Mouse (Mus musculus) embryonic facial prominence, embryonic 12.5 days (tissue): ENCODE data around the gene Osbpl11. TPM values are rescaled to one million over a fixed set of nuclear protein-coding genes. Genes with fewer than 3 reads are reported as not detected.
"Not testable (repeated sequence)": the region's sequence is repeated elsewhere in the genome, so short reads cannot be mapped to it uniquely, and the experiment has no call there.

ENCODE experiments used
- ATAC-seq: fragments of 200-750 bp; cut with Nextera tagmentation; 2 replicates; pipeline ENCODE4 v1.8.0; 2017; ENCODE audit not compliant: insufficient number of reproducible peaks, insufficient read depth, low FRiP score, low TSS enrichment
- H3K27ac ChIP-seq: fragments of 300-500 bp; sonication (generic); 2 replicates; pipeline ENCODE4 v1.5.1; 2016; ENCODE audit warnings: mild to moderate bottlenecking
- H3K27me3 ChIP-seq: fragments of 300-500 bp; sonication (generic); 2 replicates; pipeline ENCODE4 v1.6.1; 2016; ENCODE audit warnings: mild to moderate bottlenecking, moderate library complexity
- H3K36me3 ChIP-seq: fragments of 300-500 bp; sonication (generic); 2 replicates; pipeline ENCODE4 v1.6.1; 2016; ENCODE audit warnings: mild to moderate bottlenecking
- H3K4me1 ChIP-seq: fragments of 300-500 bp; sonication (generic); 2 replicates; pipeline ENCODE4 v1.6.1; 2016
- H3K4me2 ChIP-seq: fragments of 300-500 bp; sonication (generic); replicated peaks from 2 replicates; pipeline ENCODE4 v1.6.1; 2016; ENCODE audit warnings: mild to moderate bottlenecking, moderate library complexity
- H3K4me3 ChIP-seq: fragments of 300-500 bp; sonication (generic); 2 replicates; pipeline ENCODE4 v1.5.1; 2016; ENCODE audit warnings: mild to moderate bottlenecking
- H3K9ac ChIP-seq: fragments of 300-500 bp; sonication (generic); 2 replicates; pipeline ENCODE4 v1.6.1; 2016; ENCODE audit warnings: mild to moderate bottlenecking, moderate library complexity
- H3K9me3 ChIP-seq: fragments of 300-500 bp; sonication (generic); 2 replicates; pipeline ENCODE4 v1.6.1; 2016; ENCODE audit warnings: mild to moderate bottlenecking, moderate library complexity
- WGBS: fragments of 180-500 bp; shearing (Covaris S2); methylation state at CpG from one replicate; pipeline ENCODE4 v1.1.7; 2016; 5-methylcytosine and 5-hydroxymethylcytosine counted together
- polyA plus RNA-seq: library from polyadenylated mRNA; unstranded; fragments of >200 nt; fragmentation: Nextera tagmentation; extraction: Ambion mirVana; gene quantifications from 2 replicates; pipeline ENCODE4 v1.2.1, GENCODE M21; 2016

Gene Osbpl11
- polyA plus RNA-seq, 1 experiment from 2014 or later, result 30.0 TPM

GRCm38 (mm10) chr16:33163330-33164090 lies 21.4 kb upstream of the Osbpl11 start:
- Histone ChIP-seq H3K4me1 (no peaks in the 10 kb centered on the region), H3K27ac (no peak overlapping the region), H3K4me3 (no peak overlapping the region), H3K4me2 (no peak overlapping the region), H3K27me3 (no peaks in the 10 kb centered on the region), H3K9ac (no peak overlapping the region), H3K36me3 (no peaks in the 10 kb centered on the region), H3K9me3 (no peaks in the 10 kb centered on the region)
- ATAC-seq, result no peak
- 77% methylated on average over 13 of the region's 13 CpGs for WGBS

GRCm38 (mm10) chr16:33166284-33166683 lies 18.6 kb upstream of the Osbpl11 start:
- ATAC-seq, H3K9ac ChIP-seq, H3K9me3 ChIP-seq, H3K4me3 ChIP-seq, H3K27ac ChIP-seq, H3K4me1 ChIP-seq, H3K36me3 ChIP-seq, H3K27me3 ChIP-seq, H3K4me2 ChIP-seq: not testable (repeated sequence)
- 59% methylated on average over 6 of the region's 6 CpGs for WGBS

GRCm38 (mm10) chr16:33167537-33167936 lies 17.3 kb upstream of the Osbpl11 start:
- H3K9ac ChIP-seq, result no peak overlapping the region
- no peaks in the 10 kb centered on the region for H3K36me3 ChIP-seq
- H3K27ac ChIP-seq, result no peak overlapping the region
- 0 out of 2 replicates have a peak, but pooled peaks cover 2% of the 10 kb centered on the region for H3K4me1 ChIP-seq
- ATAC-seq, result no peak
- H3K4me3 ChIP-seq, result no peak overlapping the region
- H3K4me2 ChIP-seq, result no peak overlapping the region
- WGBS, result 50% methylated on average over 5 of the region's 5 CpGs
- no peaks in the 10 kb centered on the region for H3K27me3 ChIP-seq
- H3K9me3 ChIP-seq, result no peaks in the 10 kb centered on the region

GRCm38 (mm10) chr16:33169471-33170034 lies 15.3 kb upstream of the Osbpl11 start:
- Histone ChIP-seq H3K4me2 (no peak overlapping the region), H3K9ac (no peak overlapping the region), H3K9me3 (no peaks in the 10 kb centered on the region), H3K4me3 (no peak overlapping the region), H3K36me3 (no peaks in the 10 kb centered on the region), H3K27ac (no peak overlapping the region), H3K27me3 (no peaks in the 10 kb centered on the region), H3K4me1 (0 out of 2 replicates have a peak, but pooled peaks cover 2% of the 10 kb centered on the region)
- no peak for ATAC-seq
- WGBS, result 73% methylated on average over 8 of the region's 8 CpGs

GRCm38 (mm10) chr16:33170716-33171587 lies 13.9 kb upstream of the Osbpl11 start:
- H3K4me1 ChIP-seq, result 0 out of 2 replicates have a peak, but pooled peaks cover 2% of the 10 kb centered on the region
- no peaks in the 10 kb centered on the region for H3K9me3 ChIP-seq
- no peak overlapping the region for H3K4me2 ChIP-seq
- no peak overlapping the region for H3K9ac ChIP-seq
- H3K36me3 ChIP-seq, result no peaks in the 10 kb centered on the region
- ATAC-seq, result no peak
- no peak overlapping the region for H3K27ac ChIP-seq
- H3K4me3 ChIP-seq, result no peak overlapping the region
- no peaks in the 10 kb centered on the region for H3K27me3 ChIP-seq
- 71% methylated on average over 9 of the region's 9 CpGs for WGBS

DNA sequence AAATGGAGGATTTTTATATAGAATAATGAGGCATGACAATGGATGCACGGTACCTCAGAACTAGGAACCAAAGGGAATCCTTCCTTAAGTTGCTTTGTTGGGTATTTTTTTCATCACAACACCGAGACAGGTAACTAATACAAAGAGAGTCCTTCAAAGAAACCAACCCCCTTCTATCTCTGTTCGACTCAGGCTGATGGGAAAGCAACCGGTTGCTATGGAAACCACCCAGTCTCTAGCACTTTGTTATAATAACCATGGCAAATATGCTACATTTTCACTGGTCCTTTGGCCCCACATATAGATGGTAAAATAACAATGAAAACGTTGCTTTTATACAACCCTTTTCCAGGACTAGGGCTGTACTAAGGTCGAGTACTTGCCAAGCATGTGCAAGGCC lies 13.1 kb upstream of the Osbpl11 start:
- Histone ChIP-seq H3K4me2 (no peak overlapping the region), H3K9me3 (no peaks in the 10 kb centered on the region), H3K27ac (no peak overlapping the region), H3K36me3 (no peaks in the 10 kb centered on the region), H3K27me3 (no peaks in the 10 kb centered on the region), H3K4me3 (no peak overlapping the region), H3K9ac (no peak overlapping the region), H3K4me1 (0 out of 2 replicates have a peak, but pooled peaks cover 2% of the 10 kb centered on the region)
- 82% methylated on average over 6 of the region's 6 CpGs for WGBS
- ATAC-seq, result no peak

- H3K4me3 ChIP-seq, result no peak overlapping the region
- no peaks in the 10 kb centered on the region for H3K27me3 ChIP-seq
- H3K4me1 ChIP-seq, result 0 out of 2 replicates have a peak, but pooled peaks cover 2% of the 10 kb centered on the region
- H3K9ac ChIP-seq, result no peak overlapping the region
- ATAC-seq, result no peak
- no peak overlapping the region for H3K4me2 ChIP-seq
- WGBS, result 58% methylated on average over 5 of the region's 5 CpGs
- no peaks in the 10 kb centered on the region for H3K9me3 ChIP-seq
- H3K36me3 ChIP-seq, result no peaks in the 10 kb centered on the region
- no peak overlapping the region for H3K27ac ChIP-seq
These were observed 11.7 kb upstream of the Osbpl11 start for GRCm38 (mm10) chr16:33173151-33173550.

DNA sequence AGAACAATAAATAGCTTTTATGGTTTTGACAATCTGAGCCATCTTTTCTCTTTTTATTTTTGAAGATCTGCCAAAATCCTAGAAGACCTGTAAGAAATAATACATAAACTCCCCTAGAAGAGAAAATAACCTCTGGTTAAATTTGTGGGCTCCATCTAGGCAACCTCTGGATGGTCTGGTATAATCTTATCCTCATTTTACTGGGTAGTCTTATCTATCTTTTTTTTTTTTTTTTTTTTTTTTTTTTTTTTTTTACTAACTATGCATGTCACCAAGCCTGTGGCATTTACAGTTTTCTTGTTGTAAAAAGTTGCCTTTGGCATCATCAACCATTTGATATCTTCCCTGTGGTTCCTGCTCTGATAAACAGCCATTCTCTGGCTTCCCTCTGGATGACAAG lies 10.2 kb upstream of the Osbpl11 start:
- no peak overlapping the region for H3K9ac ChIP-seq
- H3K9me3 ChIP-seq, result no peaks in the 10 kb centered on the region
- no peaks in the 10 kb centered on the region for H3K36me3 ChIP-seq
- no peak for ATAC-seq
- 0 out of 2 replicates have a peak, but pooled peaks cover 2% of the 10 kb centered on the region for H3K4me1 ChIP-seq
- no peak overlapping the region for H3K4me3 ChIP-seq
- no peak overlapping the region for H3K27ac ChIP-seq
- H3K27me3 ChIP-seq, result no peaks in the 10 kb centered on the region
- H3K4me2 ChIP-seq, result no peak overlapping the region

DNA sequence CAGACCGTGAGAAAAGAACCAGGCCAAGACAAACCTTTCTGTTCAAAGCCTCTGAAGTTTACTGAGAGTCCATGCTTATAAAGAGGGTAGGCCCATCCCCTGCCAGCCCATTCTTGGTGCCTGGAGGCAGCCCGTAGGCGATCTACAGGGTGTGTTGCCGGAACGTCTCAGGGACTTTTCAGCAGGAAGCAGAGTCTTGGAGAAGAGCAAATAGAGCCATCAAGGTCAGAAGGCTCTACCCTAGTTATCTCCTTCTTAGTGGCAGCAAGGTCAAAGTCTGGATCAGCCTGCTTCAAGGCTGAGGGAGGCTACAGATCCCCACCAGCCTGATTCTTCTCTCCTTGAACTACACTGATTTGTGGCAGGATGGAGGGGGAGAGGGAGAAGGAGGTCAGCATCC lies 8.0 kb upstream of the Osbpl11 start:
- 85% methylated on average over 5 of the region's 5 CpGs for WGBS
- not testable (repeated sequence) for H3K4me1 ChIP-seq, ATAC-seq, H3K9ac ChIP-seq, H3K27me3 ChIP-seq, H3K4me2 ChIP-seq, H3K4me3 ChIP-seq, H3K36me3 ChIP-seq, H3K9me3 ChIP-seq, H3K27ac ChIP-seq

GRCm38 (mm10) chr16:33177722-33178121 lies 7.1 kb upstream of the Osbpl11 start:
- Histone ChIP-seq H3K27me3 (no peaks in the 10 kb centered on the region), H3K9ac (no peak overlapping the region), H3K9me3 (no peaks in the 10 kb centered on the region), H3K4me2 (no peak overlapping the region), H3K36me3 (no peaks in the 10 kb centered on the region), H3K27ac (no peak overlapping the region), H3K4me3 (no peak overlapping the region), H3K4me1 (no peaks in the 10 kb centered on the region)
- 84% methylated on average over 4 of the region's 4 CpGs for WGBS
- ATAC-seq, result no peak

DNA sequence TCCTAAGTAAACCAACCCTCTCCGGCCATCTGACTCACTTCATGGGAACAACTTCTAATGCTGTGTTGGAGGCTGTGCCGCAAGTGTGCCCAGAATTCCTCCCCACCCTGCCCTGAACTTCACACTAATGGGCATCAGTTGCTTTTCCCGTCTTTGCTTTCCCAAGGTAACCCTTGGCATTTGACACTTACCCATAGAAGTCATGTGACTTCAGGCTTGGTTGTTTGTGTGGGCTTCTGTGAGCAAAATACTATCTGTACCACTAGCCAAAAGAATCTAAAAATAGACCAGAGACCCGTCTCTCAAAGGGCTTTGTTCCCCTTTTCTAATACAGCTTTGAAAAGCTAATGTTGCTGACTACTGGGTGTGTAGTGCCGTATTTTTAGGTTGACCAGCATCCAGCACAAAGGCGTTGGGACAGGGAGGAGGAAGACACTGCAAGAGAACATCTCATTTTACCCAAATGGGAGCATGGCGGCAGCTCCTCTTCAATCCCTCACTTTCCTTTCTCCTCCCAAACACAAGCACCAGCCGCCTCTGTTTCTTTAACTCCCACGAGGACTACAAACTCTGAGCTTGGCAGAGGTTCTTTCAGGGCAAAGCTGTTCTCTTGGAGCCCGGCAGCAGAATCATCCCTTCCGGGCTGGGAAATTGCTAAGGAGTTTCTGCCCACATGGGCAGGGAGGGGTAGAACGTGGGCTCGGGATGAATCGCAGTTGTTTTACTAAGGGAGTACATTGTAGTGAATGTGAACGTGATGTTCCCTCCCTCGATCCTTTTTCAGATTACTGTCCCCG lies 6.4 kb upstream of the Osbpl11 start:
- H3K36me3 ChIP-seq, result no peaks in the 10 kb centered on the region

More for the DNA sequence above, 6.4 kb upstream of the Osbpl11 start:
- H3K4me1 ChIP-seq, result no peaks in the 10 kb centered on the region
- no peaks in the 10 kb centered on the region for H3K9me3 ChIP-seq
- H3K9ac ChIP-seq, result no peak overlapping the region
- no peak overlapping the region for H3K27ac ChIP-seq
- H3K4me3 ChIP-seq, result no peak overlapping the region
- WGBS, result 70% methylated on average over 17 of the region's 17 CpGs
- no peaks in the 10 kb centered on the region for H3K27me3 ChIP-seq
- no peak overlapping the region for H3K4me2 ChIP-seq
- no peak for ATAC-seq
